Mouse (Mus musculus) layer of hippocampus, postnatal 10 days (tissue): ENCODE measurements at regions not wholly inside any gene's neighbourhood (a gene's known extent, or its start where the extent isn't known, plus 50 kb on each side); places are given as distances from the start of the nearest gene placed in this dataset.

ENCODE experiments used
- DNase-seq, 2 experiments: peaks; one replicate each; pipeline ENCODE4 v3.0.0; 2021; ENCODE audit warnings: low spot score in 2 of 2

GRCm38 (mm10) chr5:116914876-116915275 lies 201.0 kb downstream of the Suds3 start:
- DNase-seq: no peak

DNA sequence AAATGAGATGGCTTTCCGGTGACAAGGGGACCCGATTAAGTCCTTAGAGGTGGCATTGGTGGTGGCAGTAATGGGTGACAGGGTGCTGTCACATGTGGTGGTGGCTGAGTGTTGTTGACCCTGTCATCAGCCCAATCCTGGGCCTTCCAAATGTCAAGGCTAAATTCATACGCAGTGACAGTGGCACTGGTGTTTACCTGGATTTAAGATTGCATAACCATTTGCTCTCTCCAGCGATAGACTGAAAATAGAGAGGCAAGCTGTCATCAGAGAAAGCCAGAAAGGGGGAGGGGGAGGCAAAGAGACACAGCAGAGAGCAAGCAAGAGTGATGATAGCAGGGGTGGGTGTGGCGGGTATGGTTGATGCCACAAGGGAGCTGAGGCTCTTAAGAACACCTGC lies 215.1 kb downstream of the Suds3 start:
- no peak for DNase-seq

- no peak for DNase-seq
These were observed 218.5 kb downstream of the Suds3 start for GRCm38 (mm10) chr5:116897391-116897790.

- DNase-seq: peak; percentile 77 to 82
These were observed 220.7 kb downstream of the Suds3 start for GRCm38 (mm10) chr5:116895036-116895783.

DNA sequence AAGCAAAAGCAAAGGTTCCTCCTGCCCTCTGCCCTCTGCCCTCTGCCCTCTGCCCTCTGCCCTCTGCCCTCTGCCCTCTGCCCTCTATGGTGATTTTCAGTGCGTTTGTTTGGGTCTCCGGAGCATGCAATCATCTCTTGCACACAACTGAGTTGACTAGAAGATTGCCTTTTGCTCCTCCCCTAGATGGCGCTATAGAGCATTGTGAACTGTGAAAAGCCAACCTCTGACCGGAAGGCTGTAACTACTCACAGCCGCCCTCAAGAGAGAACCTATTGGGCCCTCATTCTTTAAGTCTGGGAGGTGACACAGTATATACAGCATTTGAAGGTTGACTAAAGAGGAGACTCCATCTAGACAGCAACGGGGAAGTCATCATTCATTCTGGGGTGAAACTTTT lies 221.3 kb downstream of the Suds3 start:
- peak in 1 of 2 experiments; percentile 37 for DNase-seq

DNA sequence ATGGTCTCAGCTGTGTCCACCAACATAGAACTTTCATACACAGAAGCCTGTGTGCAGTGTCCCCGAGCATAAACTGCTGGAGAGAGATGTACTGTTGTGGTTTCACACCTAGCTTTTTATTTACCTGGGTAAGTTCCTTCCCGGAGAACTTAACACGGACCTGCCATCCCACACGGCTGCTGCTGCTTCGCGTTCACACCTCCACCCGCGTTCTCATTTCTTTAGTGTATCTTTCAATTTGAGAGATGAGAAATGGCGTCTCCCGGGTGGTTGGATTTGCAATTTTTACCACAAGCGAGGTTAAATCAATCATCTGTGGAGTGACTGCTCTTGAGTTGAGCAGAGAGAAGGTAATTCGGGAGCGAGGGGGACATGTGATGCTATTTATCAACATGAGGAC lies 223.0 kb downstream of the Suds3 start:
- DNase-seq: no peak

DNA sequence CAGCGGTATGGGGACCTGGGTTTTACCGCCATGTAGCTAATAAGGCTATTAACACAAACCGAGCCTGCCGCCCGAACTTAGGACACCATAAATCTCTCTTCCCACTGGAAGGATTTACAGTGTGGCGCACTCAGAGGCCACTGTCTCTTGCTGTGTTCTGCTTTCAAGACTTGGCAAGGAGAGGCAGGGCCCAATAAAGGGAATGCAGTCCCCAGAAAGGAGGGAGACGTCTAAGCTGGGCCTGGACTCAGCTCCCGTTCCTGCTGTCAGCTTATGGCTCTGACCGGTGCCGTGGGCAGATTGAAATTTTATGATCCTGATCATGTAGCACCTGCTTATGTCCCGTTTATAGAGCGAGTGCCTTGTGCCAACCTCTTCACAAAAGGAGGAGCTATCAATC lies 226.7 kb downstream of the Suds3 start:
- DNase-seq: no peak

DNA sequence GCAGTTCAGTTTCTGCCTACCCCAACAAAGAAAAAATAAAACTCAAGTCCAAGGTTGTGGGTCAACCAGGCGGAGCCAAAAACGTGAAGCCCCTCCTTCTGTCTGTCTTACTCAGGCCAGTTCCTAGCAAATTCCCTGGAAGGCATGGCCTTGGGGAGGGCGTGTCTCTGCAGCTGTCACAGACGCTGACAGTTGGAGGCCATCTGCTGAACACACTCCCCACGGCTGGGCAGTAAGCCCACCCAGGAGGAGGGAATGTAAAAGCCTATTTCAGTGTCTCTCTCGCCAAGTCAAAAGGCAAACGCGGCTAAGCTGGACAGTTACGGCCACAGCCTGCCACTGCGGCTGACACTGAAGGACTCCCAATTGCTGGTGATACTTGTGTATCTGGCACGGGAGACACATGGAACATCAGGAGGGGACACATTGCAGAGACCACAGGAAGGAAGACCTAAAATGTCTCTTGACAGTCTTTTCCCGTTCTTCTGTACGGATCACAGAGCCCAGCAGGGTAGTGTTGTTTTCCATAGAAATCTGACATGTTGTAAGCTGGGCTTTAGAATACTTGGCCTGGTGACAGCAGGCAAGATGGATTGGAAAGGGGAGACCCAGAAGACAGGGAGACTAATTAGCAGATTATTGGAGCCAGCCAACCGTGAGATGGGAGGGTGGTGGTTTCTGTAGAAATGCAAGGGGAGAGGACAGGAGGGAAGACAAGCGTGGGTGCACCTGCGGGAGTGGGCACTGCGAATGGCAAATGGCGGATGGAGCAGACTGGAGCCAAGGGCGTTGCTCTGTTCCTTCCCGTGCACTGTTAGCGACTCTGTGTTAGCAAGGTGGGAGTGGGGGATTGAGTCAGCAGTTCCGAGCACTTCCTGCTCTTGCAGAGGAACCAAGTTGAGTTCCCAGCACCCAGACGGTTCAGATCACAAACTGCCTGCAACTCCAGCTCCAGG lies 229.5 kb downstream of the Suds3 start:
- DNase-seq: peak; percentile 61 to 68

- DNase-seq: no peak
These were observed 236.2 kb downstream of the Suds3 start for GRCm38 (mm10) chr5:116879761-116880160.

- DNase-seq: no peak
These were observed 241.0 kb downstream of the Suds3 start for GRCm38 (mm10) chr5:116874941-116875340.

DNA sequence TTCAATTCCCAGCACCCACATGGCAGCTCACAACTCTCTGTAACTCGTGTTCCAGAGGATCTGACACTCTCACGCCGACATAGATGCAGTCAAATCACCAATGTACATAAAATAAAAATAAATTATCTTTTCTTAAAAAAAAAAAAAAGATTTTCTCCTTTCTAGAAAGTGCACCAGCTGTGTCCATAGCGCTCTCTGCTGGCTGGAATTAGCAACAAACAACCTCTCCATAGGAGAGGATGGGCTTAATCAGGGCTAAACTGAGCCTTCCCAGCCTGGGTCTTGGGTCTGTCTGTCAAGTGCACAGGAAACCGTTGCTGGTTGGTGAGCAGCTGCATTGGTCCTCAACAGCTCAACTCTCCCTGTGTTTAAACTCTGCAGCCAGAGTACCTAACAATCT lies 247.8 kb downstream of the Suds3 start:
- DNase-seq: peak; percentile 22 to 34

GRCm38 (mm10) chr5:116864275-116864674 lies 251.6 kb downstream of the Suds3 start:
- DNase-seq: no peak

DNA sequence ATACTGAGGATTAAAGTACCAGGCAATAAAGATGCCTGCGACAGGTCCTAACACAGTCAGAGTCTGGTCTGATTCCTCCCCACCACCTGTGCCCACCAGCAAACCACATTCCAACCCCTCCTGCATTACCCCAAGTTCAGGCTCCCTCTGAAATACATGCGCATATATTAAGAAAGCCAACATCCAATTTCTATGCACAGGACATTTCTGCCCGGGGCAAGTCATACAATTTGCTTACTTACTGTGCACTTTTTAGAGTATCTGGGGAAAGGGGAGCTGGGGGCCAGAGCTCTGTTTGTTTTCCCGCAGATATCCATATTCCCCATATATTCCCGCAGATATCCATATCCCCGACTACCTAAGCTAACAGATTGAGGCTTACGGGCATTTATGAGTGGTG lies 261.1 kb upstream of the Srrm4 start:
- no peak for DNase-seq

DNA sequence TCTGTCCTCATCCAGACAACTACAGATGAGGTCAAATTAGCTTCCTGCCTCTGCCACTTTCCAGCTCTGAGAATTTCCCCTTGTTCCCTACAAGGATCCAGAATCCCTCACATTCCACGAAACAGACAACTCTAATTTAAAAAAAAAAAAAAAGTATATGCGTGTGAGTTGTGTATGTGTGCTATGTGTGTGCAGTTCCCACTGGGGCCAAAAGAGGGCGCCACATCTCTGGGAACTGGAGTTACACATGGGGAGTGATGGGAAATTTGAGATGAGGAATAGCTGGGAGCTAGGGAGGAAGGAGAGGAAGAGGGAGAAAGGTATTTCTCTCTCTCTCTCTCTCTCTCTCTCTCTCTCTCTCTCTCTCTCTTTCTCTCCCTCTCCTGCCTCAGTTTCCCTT lies 240.3 kb upstream of the Srrm4 start:
- DNase-seq: no peak

GRCm38 (mm10) chr5:116829771-116830170 lies 238.2 kb upstream of the Srrm4 start:
- DNase-seq: no peak

DNA sequence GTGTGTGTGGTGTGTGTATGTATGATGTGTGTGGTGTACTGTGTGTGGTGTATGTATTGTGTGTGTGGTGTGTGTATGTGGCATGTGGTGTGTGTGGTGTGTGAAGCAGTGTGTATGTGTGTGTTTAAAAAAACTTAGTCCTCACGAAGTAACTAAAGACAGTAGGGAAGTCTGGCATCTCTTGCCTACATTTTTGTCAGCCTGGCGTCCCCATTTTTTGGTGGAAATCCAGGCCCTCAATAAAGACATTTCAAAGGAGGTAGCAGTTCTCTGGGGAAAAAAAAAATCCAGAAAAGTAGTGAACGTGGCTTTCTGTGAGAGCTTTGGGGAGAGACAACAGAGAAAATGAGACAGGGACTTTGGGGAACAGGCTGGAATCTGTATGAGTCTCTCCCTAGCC lies 231.6 kb upstream of the Srrm4 start:
- DNase-seq: no peak

GRCm38 (mm10) chr5:116822141-116822540 lies 230.5 kb upstream of the Srrm4 start:
- DNase-seq: no peak

GRCm38 (mm10) chr5:116809799-116810198 lies 218.2 kb upstream of the Srrm4 start:
- DNase-seq: no peak

GRCm38 (mm10) chr5:116809001-116809759 lies 217.6 kb upstream of the Srrm4 start:
- peak; percentile 31 to 56 for DNase-seq

DNA sequence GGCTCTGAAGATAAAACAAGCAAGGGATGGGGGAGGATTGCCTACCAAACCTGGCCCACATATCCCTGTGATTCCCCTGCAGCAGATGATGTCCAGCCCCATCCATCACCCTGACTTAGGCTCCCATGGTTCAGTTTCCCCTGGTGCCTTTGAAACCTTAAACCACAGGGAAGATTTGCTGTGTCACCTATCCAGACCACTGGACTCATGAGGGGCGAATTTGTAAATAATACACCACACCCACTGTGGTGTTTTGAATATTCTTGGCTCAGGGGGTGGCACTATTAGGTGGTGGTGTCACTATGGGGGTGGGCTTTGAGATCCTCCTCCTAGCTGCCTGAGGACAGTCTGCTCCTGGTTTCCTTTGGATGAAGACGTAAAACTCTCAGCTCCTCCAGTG lies 205.8 kb upstream of the Srrm4 start:
- no peak for DNase-seq

GRCm38 (mm10) chr5:116795169-116795568 lies 203.6 kb upstream of the Srrm4 start:
- DNase-seq: peak in 1 of 2 experiments; percentile 13

DNA sequence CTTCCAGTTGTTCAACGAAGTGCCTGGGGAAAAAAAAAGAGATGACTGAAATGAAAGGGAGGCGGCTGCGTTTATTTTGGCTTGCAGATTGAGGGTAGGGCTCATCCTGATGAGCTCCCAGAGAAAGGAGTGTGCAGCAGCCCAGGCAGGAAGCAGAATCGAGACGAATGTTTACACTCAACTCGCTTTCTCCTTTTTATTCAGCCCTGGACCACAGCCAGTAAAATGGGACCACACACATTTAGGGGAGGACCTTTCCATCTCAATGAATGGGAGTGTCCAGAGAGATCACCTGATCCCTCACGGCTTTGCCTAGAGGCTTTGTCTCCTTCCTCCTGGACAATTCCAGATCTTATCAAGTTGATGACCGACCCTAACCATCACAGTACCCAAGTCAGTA lies 198.8 kb upstream of the Srrm4 start:
- no peak for DNase-seq
